Mouse (Mus musculus): ENCODE data around the gene Med22.
A peak's percentile ranks its signal among the peaks of the same experiment; 100 is the strongest.

The Med22 gene

GRCm38 (mm10) chr2:26910124-26910993, at the start of gene Med22, which contains the start of gene Rpl7a:
TSS of gene Med22 (minus strand) at chr2:26910677.
TSS of gene Rpl7a (plus strand) at chr2:26910764.
- DNase-seq: peak; percentile 99 to 100

GRCm38 (mm10) chr2:26957488-26957859, 47.0 kb upstream of the Med22 start:
- no peak for DNase-seq

- no peak for DNase-seq
Measured at GRCm38 (mm10) chr2:26956811-26957487, 46.5 kb upstream of the Med22 start.

GRCm38 (mm10) chr2:26954735-26955395, 44.4 kb upstream of the Med22 start:
- DNase-seq: no peak

- no peak for DNase-seq
Measured at GRCm38 (mm10) chr2:26952866-26953265, 42.4 kb upstream of the Med22 start.

GRCm38 (mm10) chr2:26952193-26952592, 41.7 kb upstream of the Med22 start:
- no peak for DNase-seq

GRCm38 (mm10) chr2:26951346-26951905, 40.9 kb upstream of the Med22 start:
- peak; percentile 34 for DNase-seq

GRCm38 (mm10) chr2:26950411-26950810, 39.9 kb upstream of the Med22 start:
- DNase-seq: peak; percentile 20 to 36

- DNase-seq: no peak
Measured at GRCm38 (mm10) chr2:26943253-26943652, 32.8 kb upstream of the Med22 start.

GRCm38 (mm10) chr2:26941539-26941938, 31.1 kb upstream of the Med22 start:
- DNase-seq: no peak

GRCm38 (mm10) chr2:26936425-26936824, 25.9 kb upstream of the Med22 start:
- DNase-seq: no peak

GRCm38 (mm10) chr2:26935286-26935685, 24.8 kb upstream of the Med22 start:
- DNase-seq: no peak

- peak; percentile 91 to 97 for DNase-seq
Measured at GRCm38 (mm10) chr2:26933304-26934055, 23.0 kb upstream of the Med22 start, which contains the start of the genes Surf4 and Stkld1. TSS of gene Surf4 (minus strand) at chr2:26933928. TSS of gene Stkld1 (plus strand) at chr2:26934047.

GRCm38 (mm10) chr2:26932473-26933303, 22.2 kb upstream of the Med22 start:
- peak; percentile 51 to 58 for DNase-seq

- DNase-seq: peak; percentile 72 to 79
Measured at GRCm38 (mm10) chr2:26930390-26930789, 19.9 kb upstream of the Med22 start.

- no peak for DNase-seq
Measured at GRCm38 (mm10) chr2:26927745-26928476, 17.4 kb upstream of the Med22 start.

GRCm38 (mm10) chr2:26921784-26922183, 11.3 kb upstream of the Med22 start:
- peak in 1 of 2 experiments; percentile 4 for DNase-seq

GRCm38 (mm10) chr2:26920190-26920855, 9.8 kb upstream of the Med22 start:
- peak in 1 of 2 experiments; percentile 5 for DNase-seq

- DNase-seq: peak in 1 of 2 experiments; percentile 3
Measured at GRCm38 (mm10) chr2:26919684-26920083, 9.2 kb upstream of the Med22 start.

- no peak for DNase-seq
Measured at GRCm38 (mm10) chr2:26916738-26917137, 6.3 kb upstream of the Med22 start.
